Mouse (Mus musculus) adrenal gland (tissue): ENCODE measurements at regions not wholly inside any gene's neighbourhood (a gene's known extent, or its start where the extent isn't known, plus 50 kb on each side); places are given as distances from the start of the nearest gene placed in this dataset.

Source experiments
- intact Hi-C: fragments of 180-260 bp; cut with DNase I; formaldehyde crosslinking; loops from one replicate; pipeline ENCODE4 v1.15.1; 2025

DNA sequence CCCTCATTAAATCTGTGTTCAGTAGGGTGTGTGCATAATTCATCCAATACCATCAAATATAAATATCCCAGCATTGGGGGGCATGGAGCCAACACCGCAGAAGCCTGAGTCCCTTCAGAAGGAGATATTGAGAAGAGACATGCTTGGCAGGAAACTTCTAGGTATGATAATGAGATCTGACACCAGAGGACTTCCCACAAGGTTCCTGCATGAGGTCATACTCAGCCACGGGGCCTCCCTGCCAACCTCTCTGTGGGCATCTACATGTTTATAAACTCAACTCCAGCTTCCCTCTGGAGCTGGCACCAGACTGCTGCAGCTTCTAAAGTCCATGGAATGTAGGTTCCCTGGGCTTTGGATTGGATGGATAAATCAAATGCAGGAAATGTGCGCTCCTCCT is 587.4 kb upstream of the Kdm8 start:
- intact Hi-C loops: no loop called here

DNA sequence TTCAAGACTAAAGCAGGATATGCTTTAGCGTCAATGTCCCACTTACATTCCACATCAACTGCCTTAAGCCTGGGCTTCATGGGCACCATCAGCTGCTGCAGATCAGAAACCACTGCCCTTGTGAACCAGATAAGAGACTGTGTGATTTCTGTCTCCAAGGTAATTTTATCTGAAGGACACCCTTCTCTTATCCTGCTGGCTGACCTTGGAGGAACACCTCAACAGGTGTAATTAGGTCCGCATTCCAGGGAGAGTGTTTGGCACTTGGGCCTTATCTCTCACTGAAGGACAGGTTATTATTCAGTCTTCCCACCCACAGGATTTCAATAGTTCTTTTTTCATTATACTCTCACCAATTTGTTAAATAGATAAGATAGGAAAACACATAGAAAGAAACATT is 583.1 kb upstream of the Kdm8 start:
- intact Hi-C loops: no loop called here

DNA sequence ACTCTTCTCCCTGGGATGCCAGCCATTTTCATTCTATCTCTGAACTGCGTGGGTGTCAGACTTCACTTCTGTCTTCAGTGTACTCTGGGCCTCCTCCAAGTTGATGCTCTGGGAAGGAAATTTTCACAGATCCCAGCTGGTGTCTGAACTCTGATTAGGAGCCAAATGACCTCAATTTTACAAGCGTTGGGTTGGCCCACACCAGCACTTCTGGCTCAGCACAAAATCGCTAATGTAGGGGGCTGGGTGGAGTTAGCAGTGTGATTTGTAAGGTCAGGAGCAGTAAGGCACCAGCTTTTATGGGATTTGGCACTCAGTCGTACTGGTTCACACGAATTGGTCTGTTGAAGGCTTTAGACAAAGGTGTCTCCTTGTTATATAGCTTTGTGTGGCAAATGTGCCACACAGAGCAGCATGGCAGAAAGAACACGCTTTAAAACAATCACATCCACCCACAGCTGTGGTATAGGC is 576.3 kb upstream of the Kdm8 start:
- intact Hi-C loops: no loop called here

DNA sequence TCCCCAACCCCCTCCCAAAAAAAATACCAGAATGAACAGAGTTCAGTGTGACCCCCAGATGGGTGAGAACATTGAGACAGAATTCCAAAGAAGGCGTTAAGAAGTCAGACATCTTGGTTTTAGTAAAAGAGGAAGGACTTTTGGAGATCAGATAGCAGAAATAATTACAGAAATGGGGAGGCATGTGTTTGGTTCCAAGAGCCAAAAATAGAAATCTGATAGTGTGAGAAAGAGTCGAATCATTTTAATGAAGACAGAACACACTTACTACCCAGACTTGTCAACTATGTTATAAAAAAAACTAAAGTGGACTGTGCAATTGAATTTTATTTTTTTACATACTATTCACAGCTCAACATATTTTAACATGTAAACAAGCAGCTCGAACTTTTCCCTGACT is 575.9 kb upstream of the Kdm8 start:
- intact Hi-C loops: no loop called here

DNA sequence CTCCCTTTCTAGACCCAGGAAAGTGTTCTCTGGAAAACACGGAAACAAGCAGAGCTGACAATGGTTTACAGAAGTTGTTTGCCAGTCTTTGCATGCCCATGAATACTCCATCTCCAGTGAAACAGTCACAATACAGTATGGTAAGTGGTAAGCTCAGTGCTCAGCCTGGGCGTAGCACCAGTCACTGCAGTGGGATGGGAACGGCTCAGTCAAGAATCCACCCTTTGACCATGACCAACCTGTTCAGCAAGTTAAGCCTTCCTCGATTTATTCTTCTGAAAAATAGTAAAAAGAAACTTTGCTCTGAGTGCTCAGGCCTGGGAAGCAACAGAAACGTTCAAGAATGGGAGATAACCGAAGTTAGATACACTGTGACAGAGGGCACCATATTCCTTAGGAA is 563.7 kb upstream of the Kdm8 start:
- intact Hi-C loops: no loop called here

DNA sequence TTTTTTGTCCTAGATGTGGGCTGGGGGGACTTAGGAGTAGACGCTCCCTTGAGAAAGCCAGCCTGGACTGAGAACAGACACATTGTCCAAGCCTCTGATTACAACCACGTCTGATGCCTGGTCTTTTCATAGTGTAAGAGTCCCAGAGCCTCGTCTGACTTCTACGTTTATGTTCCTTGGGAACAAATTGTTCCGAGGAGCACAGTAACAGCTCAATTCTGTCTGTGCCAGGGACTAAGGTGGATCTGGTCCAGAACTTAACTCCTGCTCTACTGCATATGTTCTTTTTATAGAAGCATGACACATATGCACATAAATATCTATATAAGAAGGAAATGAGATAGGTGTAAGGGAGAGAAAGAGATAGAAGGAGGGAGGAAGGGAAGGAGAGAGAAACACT is 537.2 kb upstream of the Kdm8 start:
- intact Hi-C loops: no loop called here

DNA sequence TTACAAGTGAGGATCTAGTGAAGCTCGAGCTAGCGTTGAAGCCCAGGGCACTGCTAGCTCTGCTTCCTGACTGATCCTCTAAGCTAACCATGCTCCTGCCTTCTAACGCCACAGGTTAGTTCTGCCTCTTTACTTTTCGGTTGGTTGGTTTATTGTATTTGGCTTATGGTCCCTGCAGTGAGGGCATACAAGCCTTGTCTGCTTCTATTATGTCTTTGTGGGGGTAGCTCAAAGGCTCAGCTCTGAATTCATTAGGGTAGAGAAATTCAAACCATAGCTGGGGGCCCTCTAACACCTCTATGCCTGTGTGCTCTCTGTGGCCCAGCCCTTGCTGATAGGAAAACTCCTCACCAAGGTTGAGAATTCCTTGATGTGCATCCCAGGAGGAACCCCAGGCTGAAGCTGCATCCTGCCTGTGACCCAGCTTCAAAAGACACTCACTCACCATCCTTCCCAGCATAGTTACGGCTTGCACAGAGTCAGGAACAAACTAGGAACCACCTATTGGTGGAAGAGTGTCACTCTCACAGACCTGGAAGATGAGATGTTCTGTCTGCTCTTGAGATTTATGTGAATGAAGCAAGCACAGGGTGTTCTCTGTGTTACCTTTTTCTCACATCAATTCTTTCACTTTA is 536.7 kb upstream of the Kdm8 start:
- intact Hi-C loops: no loop called here

DNA sequence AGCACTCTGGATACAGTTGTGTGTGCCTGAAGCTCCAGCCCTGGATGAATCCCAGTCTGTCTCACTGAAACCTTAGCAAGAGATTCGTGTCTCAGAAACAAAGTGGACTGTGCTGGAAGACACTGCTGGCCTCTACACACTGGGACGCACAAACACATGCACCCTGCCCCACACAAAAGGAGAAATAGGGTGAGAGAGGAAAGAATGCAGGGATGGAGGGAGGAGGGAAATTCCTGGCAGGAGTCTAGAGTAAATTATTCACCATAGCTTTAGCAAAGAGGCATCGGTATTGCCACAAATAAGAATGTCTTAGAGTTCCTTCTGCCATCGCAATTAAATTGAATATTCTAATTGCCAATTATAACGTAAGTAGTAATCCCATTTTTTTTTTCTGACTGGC is 530.4 kb upstream of the Kdm8 start:
- intact Hi-C loops: no loop called here

DNA sequence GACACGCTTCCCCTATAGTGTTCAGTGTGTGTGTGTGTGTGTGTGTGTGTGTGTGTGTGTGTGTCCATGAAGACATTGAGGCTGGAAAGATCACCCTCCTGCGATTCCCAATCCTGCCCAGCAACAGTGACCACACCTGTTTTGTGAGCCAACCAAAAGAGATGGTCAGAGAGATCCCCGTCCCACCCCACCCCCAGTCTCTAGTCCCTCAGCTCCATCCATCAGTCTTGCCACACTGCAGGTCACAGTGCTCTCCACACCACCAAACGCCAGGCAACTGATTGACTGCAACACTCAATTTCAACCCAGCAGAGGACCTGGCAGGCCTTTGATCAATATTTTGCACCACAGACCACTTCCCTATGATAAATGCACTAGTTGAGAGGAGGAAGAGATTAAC is 530.0 kb upstream of the Kdm8 start:
- intact Hi-C loops: no loop called here

DNA sequence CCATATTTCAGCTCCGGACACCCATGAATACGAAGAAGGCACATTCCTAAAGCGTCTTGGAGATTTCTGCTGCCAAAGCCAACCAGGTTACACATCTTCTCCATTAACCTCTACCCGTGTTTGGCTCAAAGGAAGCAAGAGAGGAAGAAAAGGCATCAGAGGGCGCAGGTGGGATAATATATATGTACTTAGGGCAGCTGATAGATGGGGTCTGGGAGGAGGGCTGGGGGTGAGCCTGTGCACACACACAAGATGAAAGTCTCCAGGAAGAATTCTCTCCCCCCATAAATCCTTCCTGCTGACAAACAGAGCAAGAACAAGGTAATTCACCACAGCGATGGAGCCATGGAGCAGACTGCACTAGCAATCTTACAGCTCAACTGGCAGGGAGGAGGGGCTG is 529.5 kb upstream of the Kdm8 start:
- intact Hi-C loops: no loop called here

DNA sequence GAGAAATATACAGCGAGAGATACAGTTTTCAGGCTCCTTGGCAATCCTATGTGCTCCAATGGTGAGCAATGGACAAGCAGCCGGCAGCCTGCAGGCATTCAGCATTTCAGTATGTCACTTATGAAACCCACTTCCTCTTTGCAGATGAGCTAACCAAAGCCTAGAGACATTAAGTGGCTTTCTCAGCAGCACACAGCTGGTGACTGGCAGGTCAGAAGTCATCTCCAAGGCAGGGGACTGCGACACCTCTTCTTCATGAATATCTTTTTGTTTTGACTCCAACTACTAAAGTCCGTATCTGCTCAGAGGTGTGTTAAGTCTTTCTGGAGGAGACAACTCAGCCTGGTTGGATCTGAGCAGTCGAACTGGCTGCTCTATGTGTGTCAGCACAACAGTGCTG is 528.8 kb upstream of the Kdm8 start:
- intact Hi-C loops: no loop called here

DNA sequence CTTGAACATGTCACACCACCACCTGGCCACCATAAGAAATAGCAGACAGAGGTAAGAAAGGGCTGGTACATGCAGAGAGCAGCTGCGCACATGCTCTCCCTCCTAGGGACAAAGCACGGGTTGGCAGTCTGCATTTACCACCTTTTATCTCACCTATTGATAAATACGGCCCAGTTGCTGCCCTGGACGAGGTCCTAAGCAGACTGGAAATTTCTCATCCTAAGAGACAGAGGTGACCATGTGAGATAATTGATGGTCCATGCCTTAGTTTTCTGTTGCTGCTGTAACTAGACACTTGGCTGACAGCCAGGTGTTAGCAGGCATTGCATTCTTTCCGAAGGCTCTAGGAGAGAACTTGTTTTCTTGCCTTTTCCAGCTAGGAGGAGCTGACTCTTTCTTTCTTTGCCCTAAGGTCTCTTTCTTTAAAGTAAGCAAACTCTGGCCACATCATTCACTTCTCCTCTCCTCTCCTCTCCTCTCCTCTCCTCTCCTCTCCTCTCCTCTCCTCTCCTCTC is 526.8 kb upstream of the Kdm8 start:
- intact Hi-C loops: no loop called here

DNA sequence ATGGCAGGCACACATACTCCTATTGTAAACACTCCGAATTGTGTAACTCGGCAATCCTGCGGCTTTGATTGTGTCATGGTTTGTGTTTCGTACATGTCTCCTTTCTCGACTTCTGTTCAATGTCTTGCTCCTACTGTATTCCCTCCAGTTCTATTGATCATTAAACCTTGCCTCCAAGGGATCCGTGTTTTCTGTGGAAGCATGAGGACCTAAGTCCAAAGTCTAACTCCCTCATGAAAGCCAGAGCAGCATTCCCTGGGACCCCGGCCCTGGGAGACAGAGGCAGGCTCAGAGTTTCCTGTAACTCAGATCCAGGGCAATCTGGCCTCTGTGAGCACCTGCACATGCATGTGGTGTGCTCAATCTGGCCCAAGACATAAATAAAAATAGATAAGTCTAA is 521.7 kb upstream of the Kdm8 start:
- intact Hi-C loops: no loop called here

DNA sequence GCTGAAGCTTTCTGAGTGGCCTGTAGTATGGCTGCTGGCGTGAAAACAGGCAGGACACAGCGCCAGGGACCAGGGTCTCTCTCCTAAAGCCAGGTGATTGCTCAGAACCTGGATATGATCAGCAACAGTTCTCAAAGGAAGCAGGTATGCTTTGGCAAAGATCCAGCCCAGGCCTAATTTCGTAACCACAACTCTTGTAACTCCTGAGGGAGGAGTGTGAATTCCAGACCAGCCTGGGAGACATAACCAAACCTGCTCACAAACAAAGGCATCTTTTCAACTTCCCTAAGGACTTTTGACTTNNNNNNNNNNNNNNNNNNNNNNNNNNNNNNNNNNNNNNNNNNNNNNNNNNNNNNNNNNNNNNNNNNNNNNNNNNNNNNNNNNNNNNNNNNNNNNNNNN is 510.9 kb upstream of the Kdm8 start:
- intact Hi-C loops: no loop called here

DNA sequence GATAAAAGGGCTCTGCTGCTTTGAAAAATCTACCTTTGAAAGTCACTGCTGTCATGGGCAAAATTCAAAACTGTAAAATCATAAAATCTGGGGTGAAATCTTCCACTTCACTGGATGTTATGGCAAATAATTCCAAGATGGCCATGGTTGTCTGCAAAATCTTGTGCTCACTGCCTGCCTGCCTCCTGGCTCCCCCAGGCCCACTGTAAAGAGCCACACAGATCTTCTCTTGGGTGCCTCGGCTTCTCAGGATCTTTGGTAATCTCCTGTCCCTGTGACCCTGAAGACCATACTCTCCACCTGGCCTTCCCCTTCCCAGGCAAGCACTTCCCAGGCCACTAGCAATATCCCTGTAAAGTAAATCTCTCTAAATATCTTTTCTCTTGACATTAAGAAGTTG is 505.1 kb upstream of the Kdm8 start:
- intact Hi-C loops: no loop called here

DNA sequence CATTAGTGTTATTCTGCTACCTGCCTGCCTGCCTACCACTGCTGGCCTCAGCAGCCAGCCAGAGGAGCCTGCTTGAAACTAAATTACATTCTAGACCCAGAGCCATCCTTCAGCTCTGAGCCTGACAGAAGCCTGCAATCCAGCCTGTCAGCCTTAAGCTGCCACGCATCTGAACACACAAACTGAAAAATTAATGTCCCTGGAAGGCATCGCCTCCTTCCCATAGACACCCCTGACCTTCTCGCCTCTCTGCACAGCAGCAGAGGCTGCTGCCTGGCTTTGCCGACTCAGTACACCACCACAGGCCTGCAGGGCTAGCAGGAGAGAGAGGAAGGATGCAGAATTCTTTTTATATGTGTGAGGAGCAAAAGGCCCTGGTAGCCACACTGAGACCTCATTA is 502.9 kb upstream of the Kdm8 start:
- intact Hi-C loops: no loop called here

DNA sequence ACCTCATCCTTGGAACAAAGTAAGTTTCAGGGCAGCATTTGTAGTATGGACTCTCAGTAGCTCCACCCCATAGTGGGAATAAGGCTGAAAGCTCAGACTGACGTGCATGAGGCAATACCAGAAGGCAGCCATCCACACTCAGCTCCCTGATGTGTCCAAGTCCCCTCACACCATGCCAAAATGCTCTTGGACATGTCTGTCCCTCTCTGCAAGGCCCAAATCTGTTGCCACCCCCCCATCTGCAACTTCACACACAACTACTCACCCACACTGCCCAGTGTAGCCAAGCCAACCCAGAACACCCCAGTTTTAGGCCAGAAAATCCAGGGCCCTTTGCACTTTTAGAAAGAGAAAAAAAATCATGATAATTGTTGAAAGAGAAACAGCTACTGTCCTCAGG is 498.1 kb upstream of the Kdm8 start:
- intact Hi-C loops: no loop called here

DNA sequence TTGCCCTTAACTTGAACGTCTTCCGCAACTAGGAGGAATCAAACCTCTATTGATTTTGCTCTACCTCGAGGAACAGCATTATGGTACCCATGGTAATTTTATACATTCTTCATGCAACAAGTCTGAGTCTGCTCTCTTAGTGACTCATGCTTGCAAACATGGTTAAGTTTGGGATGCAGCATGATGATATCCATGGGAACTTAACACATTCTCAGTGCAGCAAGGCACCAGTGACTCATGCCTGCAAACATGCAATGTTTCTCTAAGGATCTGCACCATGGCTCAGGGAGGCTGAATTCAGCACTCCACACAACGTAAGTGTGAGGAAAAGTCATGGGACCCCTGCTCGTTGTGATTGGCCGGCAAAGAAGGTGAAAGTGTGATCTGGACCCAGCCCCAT is 487.1 kb upstream of the Kdm8 start:
- intact Hi-C loops: no loop called here

DNA sequence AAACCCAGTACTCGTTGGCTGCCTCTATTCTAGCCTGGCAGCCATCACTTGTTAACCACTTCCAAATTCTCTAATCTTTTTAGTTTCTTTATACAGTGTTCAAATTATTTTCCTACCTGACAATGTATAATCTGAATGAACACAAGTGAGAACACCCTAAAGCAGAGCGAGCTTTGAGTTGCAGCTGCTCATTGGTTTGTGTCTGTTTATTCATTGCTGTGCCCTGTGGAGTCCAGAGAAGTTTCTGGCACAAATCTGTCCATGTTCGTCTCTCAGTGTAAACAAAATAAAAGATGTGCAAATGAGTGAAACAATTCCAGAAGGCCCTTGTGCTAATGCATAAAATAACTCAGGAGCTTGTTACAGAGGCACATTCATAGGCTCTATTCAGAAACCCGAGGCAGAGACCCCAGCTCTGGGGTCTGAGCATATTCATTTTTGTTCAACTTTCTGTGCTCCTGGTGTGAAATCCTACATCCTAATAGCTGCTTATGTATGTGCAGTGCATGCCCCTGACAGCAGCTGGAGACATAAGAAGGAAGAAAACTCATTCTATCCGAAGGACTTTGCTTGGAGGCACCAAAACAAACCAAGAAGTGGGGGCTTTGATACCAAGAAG is 469.5 kb upstream of the Kdm8 start:
- intact Hi-C loops: no loop called here

DNA sequence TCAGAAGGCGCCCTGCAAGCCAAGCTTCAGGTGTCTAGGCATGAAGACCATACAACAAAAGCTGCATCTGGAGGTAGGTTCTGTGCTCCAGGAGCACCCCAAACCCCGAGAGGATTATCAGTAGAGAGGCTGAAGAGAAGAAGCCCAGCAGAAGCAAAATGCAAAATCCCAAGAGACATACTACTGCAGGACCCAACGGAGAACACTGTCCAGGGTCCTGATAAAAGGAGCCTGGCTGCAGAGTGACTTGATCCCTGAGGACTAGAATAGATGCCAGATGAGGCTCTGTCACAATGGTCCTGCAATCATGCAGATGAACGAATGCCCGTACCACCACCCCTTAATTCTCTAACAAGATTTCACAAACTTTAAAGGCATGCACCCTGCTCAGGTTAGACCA is 455.0 kb upstream of the Kdm8 start:
- intact Hi-C loops: no loop called here

DNA sequence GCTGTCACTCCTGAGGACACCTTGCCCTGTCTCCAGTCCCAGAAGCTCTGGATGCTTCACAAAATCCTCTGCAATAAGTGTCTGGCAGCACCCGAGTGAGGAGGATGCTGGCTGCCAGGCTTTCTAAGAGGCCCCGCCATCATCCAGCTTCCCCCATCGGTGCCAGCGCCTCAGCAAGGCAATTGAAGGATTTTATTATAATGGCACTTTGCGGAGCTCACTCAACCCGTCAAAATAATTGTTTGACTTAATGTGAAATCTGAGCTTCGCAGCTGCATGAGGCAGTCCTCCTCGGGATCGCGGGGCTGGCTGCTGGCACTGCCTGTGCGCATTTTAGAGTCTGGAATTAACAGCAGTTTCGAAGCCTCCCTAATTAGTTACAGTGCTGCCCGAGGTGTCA is 453.8 kb upstream of the Kdm8 start:
- intact Hi-C loops: no loop called here

DNA sequence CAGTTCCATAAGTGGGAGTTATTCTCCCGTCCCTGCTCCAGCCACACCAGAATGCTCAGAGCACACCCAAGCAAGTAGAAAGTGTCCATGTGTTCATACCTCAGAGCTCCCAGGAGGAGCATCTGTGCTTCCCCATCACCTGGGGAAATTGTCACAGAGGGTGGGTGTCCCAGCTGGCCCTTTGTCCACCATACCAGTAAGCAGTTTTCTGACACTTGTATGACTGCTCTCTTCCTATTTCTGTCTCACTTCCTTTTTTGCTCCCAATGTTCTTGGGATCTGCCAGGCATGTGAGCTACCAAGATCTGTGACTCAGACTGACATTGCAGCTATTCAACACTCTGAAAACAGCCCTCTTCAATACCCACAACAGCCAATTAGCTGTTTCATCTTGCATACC is 447.9 kb upstream of the Kdm8 start:
- intact Hi-C loops: no loop called here

DNA sequence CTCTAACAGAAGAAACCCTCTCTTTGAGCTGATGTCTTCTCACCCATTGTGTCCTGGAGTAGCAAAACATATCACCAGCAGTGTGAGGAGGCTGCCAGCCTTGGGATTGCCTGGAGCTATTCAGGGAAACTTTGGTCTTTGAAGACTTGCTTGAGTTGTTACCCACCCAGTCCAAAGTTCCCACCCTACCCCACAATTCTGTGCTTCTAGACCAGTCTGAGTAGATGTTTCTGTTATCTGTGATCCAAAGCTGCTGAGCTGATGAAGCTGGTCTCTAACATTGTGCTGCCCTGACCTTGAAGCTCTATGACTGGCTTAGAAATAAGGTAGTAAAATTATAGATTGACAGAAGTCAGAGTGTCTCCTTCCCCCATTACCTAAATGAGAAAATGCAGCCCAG is 443.8 kb upstream of the Kdm8 start:
- intact Hi-C loops: no loop called here
